ENCODE assay signal across 8 mouse cellular contexts in the genomic region with DNA sequence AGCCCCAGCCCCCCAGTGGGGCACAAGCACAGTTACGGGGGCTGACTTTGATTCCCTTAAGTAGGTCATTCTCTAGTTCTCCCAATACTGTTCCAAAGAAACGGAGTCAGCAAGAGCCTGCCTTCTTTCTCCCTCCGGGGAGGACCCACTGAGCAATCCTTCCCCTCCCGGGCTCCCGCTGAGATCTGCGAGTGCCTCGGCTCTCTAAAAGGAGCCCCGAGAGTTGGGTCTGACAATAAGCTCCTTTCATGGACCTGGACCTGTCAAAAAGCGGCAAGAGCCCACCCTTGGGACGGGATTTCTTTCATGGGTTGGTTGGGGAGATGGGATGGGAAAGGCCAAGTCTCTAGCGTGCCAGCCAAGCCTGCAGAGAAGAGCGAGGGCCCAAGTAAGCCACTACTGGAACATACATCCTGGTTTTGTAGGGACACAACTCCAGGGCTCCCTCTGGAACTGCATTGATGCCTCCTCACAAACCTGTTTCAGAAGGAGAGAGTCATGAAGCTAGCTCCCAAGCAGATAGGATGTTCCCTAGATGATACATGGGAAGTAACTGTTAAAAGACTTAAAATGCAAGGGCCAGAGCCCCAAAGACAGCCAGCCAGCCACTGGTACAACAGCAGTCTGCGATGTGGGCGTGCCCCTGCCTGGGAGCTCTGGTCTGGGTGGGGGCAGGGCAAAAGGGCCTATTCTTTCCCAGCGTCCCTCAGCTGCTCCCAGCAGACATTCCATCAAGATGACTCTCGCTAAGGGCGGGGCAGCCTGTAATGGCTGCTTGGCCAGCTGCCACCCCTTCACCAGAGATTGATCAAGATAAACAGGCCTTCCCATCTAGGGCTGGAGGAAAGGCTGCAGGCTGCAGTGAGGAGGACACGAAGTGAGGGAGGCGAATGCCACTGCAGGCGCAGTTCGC. TPM values are rescaled to one million over a fixed set of nuclear protein-coding genes. Genes with fewer than 3 reads are reported as not detected.
DNase-seq lines count a peak whose midpoint lies in the region; ATAC-seq and TF ChIP-seq lines count a peak whose summit lies in the region.

No protein-coding gene starts in this region.

- peak; percentile 89 for ATAC-seq in embryonic facial prominence, embryonic 15.5 days (ENCODE audit: insufficient number of reproducible peaks, low FRiP score, low TSS enrichment, low read depth)
- ATAC-seq in heart, embryonic 12.5 days (ENCODE audit: insufficient number of reproducible peaks, low FRiP score), result peak; percentile 80
- ATAC-seq in kidney, postnatal 0 days (replicated peaks; ENCODE audit: low FRiP score, low read depth), result peak; percentile 92
- peak; percentile 63 for ATAC-seq in liver, embryonic 11.5 days (replicated peaks; ENCODE audit: low FRiP score)
- ATAC-seq in neural tube, embryonic 11.5 days (ENCODE audit: insufficient read depth, low FRiP score, low TSS enrichment), result peak; percentile 90

- H3K4me2 ChIP-seq in embryonic facial prominence, embryonic 15.5 days (replicated peaks), result peak overlapping the region; percentile 36
- H3K4me2 ChIP-seq in heart, embryonic 12.5 days, result peak overlapping the region; percentile 60
- peak overlapping the region; percentile 31 for H3K4me2 ChIP-seq in kidney, postnatal 0 days (ENCODE audit: low read length)
- H3K4me2 ChIP-seq in liver, embryonic 11.5 days, result peak overlapping the region; percentile 35
- H3K4me2 ChIP-seq in neural tube, embryonic 11.5 days (ENCODE audit: low read depth), result peak overlapping the region; percentile 33

- H3K9me3 ChIP-seq in embryonic facial prominence, embryonic 15.5 days (replicated peaks), result no peaks in the 10 kb centered on the region
- H3K9me3 ChIP-seq in heart, embryonic 12.5 days (replicated peaks), result no peaks in the 10 kb centered on the region; the same call in 1 of the 2 replicates
- no peaks in the 10 kb centered on the region for H3K9me3 ChIP-seq in kidney, postnatal 0 days (replicated peaks; ENCODE audit: low read length)
- H3K9me3 ChIP-seq in liver, embryonic 11.5 days (ENCODE audit: control insufficient read depth, low read length), result no peaks in the 10 kb centered on the region
- no peaks in the 10 kb centered on the region for H3K9me3 ChIP-seq in neural tube, embryonic 11.5 days (ENCODE audit: control insufficient read depth, low read length)

- DNase-seq in spleen, adult 18-20 months, result peak; percentile 34 to 37
- DNase-seq in spleen, adult 12 weeks (ENCODE audit: low spot score), result no peak
- DNase-seq in kidney, postnatal 0 days (ENCODE audit: low spot score), result peak; percentile 98
- DNase-seq in liver, embryonic 11.5 days (ENCODE audit: low spot score), result peak; percentile 68
- peak; percentile 94 for DNase-seq in neural tube, embryonic 11.5 days (ENCODE audit: low spot score)
- peak; percentile 81 for DNase-seq in urinary bladder, adult 2 months (ENCODE audit: low spot score)

- WGBS in embryonic facial prominence, embryonic 15.5 days, result 10% methylated on average over 21 of the region's 21 CpGs
- WGBS in heart, embryonic 12.5 days, result 13% methylated on average over 21 of the region's 21 CpGs
- WGBS in kidney, postnatal 0 days, result 20% methylated on average over 21 of the region's 21 CpGs
- WGBS in liver, embryonic 11.5 days, result 34% methylated on average over 21 of the region's 21 CpGs
- WGBS in neural tube, embryonic 11.5 days, result 11% methylated on average over 21 of the region's 21 CpGs

- H3K9ac ChIP-seq in embryonic facial prominence, embryonic 15.5 days, result peak overlapping the region; percentile 6; the same call in 1 of the 2 replicates
- peak overlapping the region; percentile 65 for H3K9ac ChIP-seq in heart, embryonic 12.5 days
- peak overlapping the region; percentile 28; the same call in 1 of the 2 replicates for H3K9ac ChIP-seq in kidney, postnatal 0 days (ENCODE audit: low read depth, low read length)
- H3K9ac ChIP-seq in liver, embryonic 11.5 days (ENCODE audit: low read depth, low read length), result no peak overlapping the region
- H3K9ac ChIP-seq in neural tube, embryonic 11.5 days (ENCODE audit: low read length), result peak overlapping the region; percentile 35

- peaks cover 93% of the 10 kb centered on the region for H3K4me1 ChIP-seq in embryonic facial prominence, embryonic 15.5 days
- peaks cover 92% of the 10 kb centered on the region for H3K4me1 ChIP-seq in heart, embryonic 12.5 days (replicated peaks)
- peaks cover 72% of the 10 kb centered on the region for H3K4me1 ChIP-seq in kidney, postnatal 0 days (replicated peaks; ENCODE audit: insufficient read depth, low read length)
- H3K4me1 ChIP-seq in liver, embryonic 11.5 days (replicated peaks; ENCODE audit: control insufficient read depth, insufficient read depth, low read length), result peaks cover 45% of the 10 kb centered on the region
- peaks cover 58% of the 10 kb centered on the region for H3K4me1 ChIP-seq in neural tube, embryonic 11.5 days (ENCODE audit: control insufficient read depth, insufficient read depth, low read length)

- peak overlapping the region; percentile 13 for H3K4me3 ChIP-seq in embryonic facial prominence, embryonic 15.5 days (replicated peaks)
- peak overlapping the region; percentile 8 for H3K4me3 ChIP-seq in heart, embryonic 12.5 days
- no peak overlapping the region for H3K4me3 ChIP-seq in kidney, postnatal 0 days (replicated peaks; ENCODE audit: low read depth, low read length)
- H3K4me3 ChIP-seq in liver, embryonic 11.5 days (ENCODE audit: low read depth, low read length), result no peak overlapping the region
- no peak overlapping the region for H3K4me3 ChIP-seq in neural tube, embryonic 11.5 days (ENCODE audit: low read depth, low read length)

- H3K27ac ChIP-seq in embryonic facial prominence, embryonic 15.5 days (replicated peaks), result peak overlapping the region; percentile 95
- H3K27ac ChIP-seq in heart, embryonic 12.5 days (ENCODE audit: poor library complexity, severe bottlenecking), result peak overlapping the region; percentile 98
- H3K27ac ChIP-seq in kidney, postnatal 0 days, result peak overlapping the region; percentile 97
- peak overlapping the region; percentile 65 for H3K27ac ChIP-seq in liver, embryonic 11.5 days (ENCODE audit: low read depth, low read length)
- peak overlapping the region; percentile 94 for H3K27ac ChIP-seq in neural tube, embryonic 11.5 days (ENCODE audit: low read depth, low read length)

- TF ChIP-seq CTCF in kidney, postnatal 0 days (IDR thresholded peaks at IDR 0.05; ENCODE audit: low read depth), result no peak

- H3K36me3 ChIP-seq in embryonic facial prominence, embryonic 15.5 days, result peaks cover 5% of the 10 kb centered on the region; the same call in 1 of the 2 replicates
- peaks cover 4% of the 10 kb centered on the region; the same call in 1 of the 2 replicates for H3K36me3 ChIP-seq in heart, embryonic 12.5 days
- H3K36me3 ChIP-seq in kidney, postnatal 0 days (ENCODE audit: insufficient read depth, low read length), result no peaks in the 10 kb centered on the region
- no peaks in the 10 kb centered on the region for H3K36me3 ChIP-seq in liver, embryonic 11.5 days (ENCODE audit: control insufficient read depth, insufficient read depth, low read length)
- H3K36me3 ChIP-seq in neural tube, embryonic 11.5 days (ENCODE audit: control insufficient read depth, insufficient read depth, low read length), result no peaks in the 10 kb centered on the region

- no peaks in the 10 kb centered on the region for H3K27me3 ChIP-seq in embryonic facial prominence, embryonic 15.5 days
- H3K27me3 ChIP-seq in heart, embryonic 12.5 days (replicated peaks), result no peaks in the 10 kb centered on the region
- H3K27me3 ChIP-seq in kidney, postnatal 0 days (ENCODE audit: insufficient read depth, low read length), result no peaks in the 10 kb centered on the region
- no peaks in the 10 kb centered on the region for H3K27me3 ChIP-seq in liver, embryonic 11.5 days (replicated peaks; ENCODE audit: control insufficient read depth, insufficient read depth, low read length)
- no peaks in the 10 kb centered on the region for H3K27me3 ChIP-seq in neural tube, embryonic 11.5 days (ENCODE audit: control insufficient read depth, insufficient read depth, low read length)

RNA-seq across cellular contexts. Expression of a gene that starts 49.2 kb away (rescaled TPM):
- polyA plus RNA-seq in embryonic facial prominence, embryonic 15.5 days (2015; fragmentation: Nextera tagmentation; extraction: Ambion mirVana), result 24.4 and 26.3 TPM in 2 replicates
- 11.9 and 14.0 TPM in 2 replicates for polyA plus RNA-seq in heart, embryonic 12.5 days (2016; fragmentation: Nextera tagmentation; extraction: Ambion mirVana)
- polyA plus RNA-seq in kidney, postnatal 0 days (2015; fragmentation: Nextera tagmentation; extraction: Ambion mirVana), result 15.5 TPM in 2 replicates
- 8.2 and 9.8 TPM in 2 replicates for polyA plus RNA-seq in liver, embryonic 11.5 days (2014; fragmentation: Nextera tagmentation; extraction: Ambion mirVana)
- polyA plus RNA-seq in neural tube, embryonic 11.5 days (2014; fragmentation: Nextera tagmentation; extraction: Ambion mirVana), result 15.1 and 16.6 TPM in 2 replicates
- 43.6 and 67.2 TPM in 2 replicates for polyA plus RNA-seq in urinary bladder, adult 2 months (2012; rRNA removed)

Comparison
In these comparisons a context has a peak if more than half of its experiments do, and no peak if none do; other contexts are left out.
1. H3K4me3 ChIP-seq: peak in embryonic facial prominence, embryonic 15.5 days (single experiment) and heart, embryonic 12.5 days (single experiment); none in kidney, postnatal 0 days (single experiment), liver, embryonic 11.5 days (single experiment) and neural tube, embryonic 11.5 days (single experiment).
2. Peak in every context shown above with its lines, with median percentiles within 50 percentile points of each other: ATAC-seq, H3K27ac ChIP-seq and H3K4me2 ChIP-seq.